Mouse (Mus musculus): ENCODE data around the gene Clic4. TPM values are rescaled to one million over a fixed set of nuclear protein-coding genes. Genes with fewer than 3 reads are reported as not detected.

Clic4 gene
- polyA plus RNA-seq, 1 experiment from 2014 or later, result 149 TPM

- 87% methylated on average over 10 of the region's 10 CpGs for WGBS
- Histone ChIP-seq H3K9me3 (ENCODE audit: control insufficient read depth, low read length) (no peaks in the 10 kb centered on the region), H3K27me3 (replicated peaks; ENCODE audit: control insufficient read depth, insufficient read depth, low read length) (no peaks in the 10 kb centered on the region), H3K4me3 (ENCODE audit: low read depth, low read length) (no peak overlapping the region), H3K9ac (ENCODE audit: low read depth, low read length) (peak overlapping the region; percentile 2; the same call in 1 of the 2 replicates), H3K4me1 (replicated peaks; ENCODE audit: control insufficient read depth, insufficient read depth, low read length) (peaks cover 8% of the 10 kb centered on the region), H3K27ac (ENCODE audit: low read depth, low read length) (no peak overlapping the region), H3K4me2 (no peak overlapping the region), H3K36me3 (ENCODE audit: control insufficient read depth, insufficient read depth, low read length) (no peaks in the 10 kb centered on the region)
- no peak; the same call in 1 of the 2 replicates for ATAC-seq (replicated peaks; ENCODE audit: low FRiP score)
- no peak for DNase-seq (ENCODE audit: low spot score)
Observed at GRCm38 (mm10) chr4:135298680-135299079, 26.1 kb upstream of the Clic4 start.

- Histone ChIP-seq H3K27me3 (replicated peaks; ENCODE audit: control insufficient read depth, insufficient read depth, low read length) (no peaks in the 10 kb centered on the region), H3K9me3 (ENCODE audit: control insufficient read depth, low read length) (no peaks in the 10 kb centered on the region), H3K4me3 (ENCODE audit: low read depth, low read length) (no peak overlapping the region), H3K4me2 (no peak overlapping the region), H3K9ac (ENCODE audit: low read depth, low read length) (peak overlapping the region; percentile 2; the same call in 1 of the 2 replicates), H3K4me1 (replicated peaks; ENCODE audit: control insufficient read depth, insufficient read depth, low read length) (peaks cover 8% of the 10 kb centered on the region), H3K27ac (ENCODE audit: low read depth, low read length) (no peak overlapping the region), H3K36me3 (ENCODE audit: control insufficient read depth, insufficient read depth, low read length) (no peaks in the 10 kb centered on the region)
- DNase-seq (ENCODE audit: low spot score), result no peak
- ATAC-seq (replicated peaks; ENCODE audit: low FRiP score), result peak; percentile 40
- 74% methylated on average over 15 of the region's 15 CpGs for WGBS
Observed at GRCm38 (mm10) chr4:135297931-135298546, 25.4 kb upstream of the Clic4 start.

GRCm38 (mm10) chr4:135297146-135297545 lies 24.5 kb upstream of the Clic4 start:
- H3K27ac ChIP-seq (ENCODE audit: low read depth, low read length), result no peak overlapping the region
- no peak overlapping the region for H3K9ac ChIP-seq (ENCODE audit: low read depth, low read length)
- ATAC-seq (replicated peaks; ENCODE audit: low FRiP score) (peak; percentile 33; the same call in 1 of the 2 replicates), DNase-seq (ENCODE audit: low spot score) (no peak)
- H3K4me1 ChIP-seq (replicated peaks; ENCODE audit: control insufficient read depth, insufficient read depth, low read length), result peaks cover 14% of the 10 kb centered on the region
- WGBS, result 76% methylated on average over 7 of the region's 7 CpGs
- H3K36me3 ChIP-seq (ENCODE audit: control insufficient read depth, insufficient read depth, low read length), result no peaks in the 10 kb centered on the region
- H3K27me3 ChIP-seq (replicated peaks; ENCODE audit: control insufficient read depth, insufficient read depth, low read length), result no peaks in the 10 kb centered on the region
- no peak overlapping the region for H3K4me2 ChIP-seq
- H3K9me3 ChIP-seq (ENCODE audit: control insufficient read depth, low read length), result no peaks in the 10 kb centered on the region
- H3K4me3 ChIP-seq (ENCODE audit: low read depth, low read length), result no peak overlapping the region

GRCm38 (mm10) chr4:135296565-135296964 lies 24.0 kb upstream of the Clic4 start:
- Histone ChIP-seq H3K27me3 (replicated peaks; ENCODE audit: control insufficient read depth, insufficient read depth, low read length) (no peaks in the 10 kb centered on the region), H3K36me3 (ENCODE audit: control insufficient read depth, insufficient read depth, low read length) (no peaks in the 10 kb centered on the region), H3K4me3 (ENCODE audit: low read depth, low read length) (no peak overlapping the region), H3K4me1 (replicated peaks; ENCODE audit: control insufficient read depth, insufficient read depth, low read length) (peaks cover 20% of the 10 kb centered on the region), H3K4me2 (no peak overlapping the region), H3K9ac (ENCODE audit: low read depth, low read length) (no peak overlapping the region), H3K9me3 (ENCODE audit: control insufficient read depth, low read length) (no peaks in the 10 kb centered on the region), H3K27ac (ENCODE audit: low read depth, low read length) (no peak overlapping the region)
- no peak for DNase-seq (ENCODE audit: low spot score)
- no peak for ATAC-seq (replicated peaks; ENCODE audit: low FRiP score)

- H3K27me3 ChIP-seq (replicated peaks; ENCODE audit: control insufficient read depth, insufficient read depth, low read length), result no peaks in the 10 kb centered on the region
- 79% methylated on average over 3 of the region's 3 CpGs for WGBS
- no peak overlapping the region for H3K4me2 ChIP-seq
- no peaks in the 10 kb centered on the region for H3K36me3 ChIP-seq (ENCODE audit: control insufficient read depth, insufficient read depth, low read length)
- ATAC-seq (replicated peaks; ENCODE audit: low FRiP score), result no peak
- no peak overlapping the region for H3K9ac ChIP-seq (ENCODE audit: low read depth, low read length)
- no peak overlapping the region for H3K27ac ChIP-seq (ENCODE audit: low read depth, low read length)
- no peaks in the 10 kb centered on the region for H3K9me3 ChIP-seq (ENCODE audit: control insufficient read depth, low read length)
- DNase-seq (ENCODE audit: low spot score), result no peak
- H3K4me3 ChIP-seq (ENCODE audit: low read depth, low read length), result no peak overlapping the region
- H3K4me1 ChIP-seq (replicated peaks; ENCODE audit: control insufficient read depth, insufficient read depth, low read length), result peaks cover 17% of the 10 kb centered on the region
Observed at GRCm38 (mm10) chr4:135293813-135294212, 21.2 kb upstream of the Clic4 start.

GRCm38 (mm10) chr4:135292477-135293089 lies 20.0 kb upstream of the Clic4 start:
- ATAC-seq (replicated peaks; ENCODE audit: low FRiP score) (peak; percentile 51), DNase-seq (ENCODE audit: low spot score) (peak; percentile 64)
- no peaks in the 10 kb centered on the region for H3K27me3 ChIP-seq (replicated peaks; ENCODE audit: control insufficient read depth, insufficient read depth, low read length)
- H3K36me3 ChIP-seq (ENCODE audit: control insufficient read depth, insufficient read depth, low read length), result no peaks in the 10 kb centered on the region
- peak overlapping the region; percentile 56 for H3K4me2 ChIP-seq
- 8% methylated on average over 12 of the region's 12 CpGs for WGBS
- no peak overlapping the region; the same call in 1 of the 2 replicates for H3K4me3 ChIP-seq (ENCODE audit: low read depth, low read length)
- peaks cover 29% of the 10 kb centered on the region for H3K4me1 ChIP-seq (replicated peaks; ENCODE audit: control insufficient read depth, insufficient read depth, low read length)
- H3K9me3 ChIP-seq (ENCODE audit: control insufficient read depth, low read length), result no peaks in the 10 kb centered on the region
- H3K9ac ChIP-seq (ENCODE audit: low read depth, low read length), result peak overlapping the region; percentile 20
- H3K27ac ChIP-seq (ENCODE audit: low read depth, low read length), result peak overlapping the region; percentile 53; the same call in 1 of the 2 replicates

- H3K36me3 ChIP-seq (ENCODE audit: control insufficient read depth, insufficient read depth, low read length), result no peaks in the 10 kb centered on the region
- 38% methylated on average over 6 of the region's 6 CpGs for WGBS
- peak overlapping the region; percentile 56 for H3K4me2 ChIP-seq
- no peaks in the 10 kb centered on the region for H3K27me3 ChIP-seq (replicated peaks; ENCODE audit: control insufficient read depth, insufficient read depth, low read length)
- H3K4me3 ChIP-seq (ENCODE audit: low read depth, low read length), result no peak overlapping the region
- no peaks in the 10 kb centered on the region for H3K9me3 ChIP-seq (ENCODE audit: control insufficient read depth, low read length)
- peak overlapping the region; percentile 53; the same call in 1 of the 2 replicates for H3K27ac ChIP-seq (ENCODE audit: low read depth, low read length)
- H3K9ac ChIP-seq (ENCODE audit: low read depth, low read length), result no peak overlapping the region
- ATAC-seq (replicated peaks; ENCODE audit: low FRiP score), result no peak
- no peak for DNase-seq (ENCODE audit: low spot score)
- H3K4me1 ChIP-seq (replicated peaks; ENCODE audit: control insufficient read depth, insufficient read depth, low read length), result peaks cover 37% of the 10 kb centered on the region
Observed at GRCm38 (mm10) chr4:135291841-135292240, 19.2 kb upstream of the Clic4 start.

GRCm38 (mm10) chr4:135291199-135291598 lies 18.6 kb upstream of the Clic4 start:
- no peak overlapping the region for H3K4me3 ChIP-seq (ENCODE audit: low read depth, low read length)
- no peak overlapping the region for H3K4me2 ChIP-seq
- no peak overlapping the region for H3K9ac ChIP-seq (ENCODE audit: low read depth, low read length)
- no peak for DNase-seq (ENCODE audit: low spot score)
- H3K27me3 ChIP-seq (replicated peaks; ENCODE audit: control insufficient read depth, insufficient read depth, low read length), result no peaks in the 10 kb centered on the region
- H3K27ac ChIP-seq (ENCODE audit: low read depth, low read length), result no peak overlapping the region
- no peak for ATAC-seq (replicated peaks; ENCODE audit: low FRiP score)
- H3K4me1 ChIP-seq (replicated peaks; ENCODE audit: control insufficient read depth, insufficient read depth, low read length), result peaks cover 43% of the 10 kb centered on the region
- WGBS, result 87% methylated on average over 8 of the region's 8 CpGs
- H3K36me3 ChIP-seq (ENCODE audit: control insufficient read depth, insufficient read depth, low read length), result no peaks in the 10 kb centered on the region
- H3K9me3 ChIP-seq (ENCODE audit: control insufficient read depth, low read length), result no peaks in the 10 kb centered on the region

GRCm38 (mm10) chr4:135287975-135288374 lies 15.4 kb upstream of the Clic4 start:
- Histone ChIP-seq H3K4me2 (peak overlapping the region; percentile 47), H3K9ac (ENCODE audit: low read depth, low read length) (peak overlapping the region; percentile 65), H3K9me3 (ENCODE audit: control insufficient read depth, low read length) (no peaks in the 10 kb centered on the region), H3K36me3 (ENCODE audit: control insufficient read depth, insufficient read depth, low read length) (no peaks in the 10 kb centered on the region), H3K4me3 (ENCODE audit: low read depth, low read length) (no peak overlapping the region), H3K27me3 (replicated peaks; ENCODE audit: control insufficient read depth, insufficient read depth, low read length) (no peaks in the 10 kb centered on the region), H3K27ac (ENCODE audit: low read depth, low read length) (peak overlapping the region; percentile 93), H3K4me1 (replicated peaks; ENCODE audit: control insufficient read depth, insufficient read depth, low read length) (peaks cover 53% of the 10 kb centered on the region)
- ATAC-seq (replicated peaks; ENCODE audit: low FRiP score), result peak; percentile 87
- no peak for DNase-seq (ENCODE audit: low spot score)
- WGBS, result 20% methylated on average over 3 of the region's 3 CpGs
